Mouse (Mus musculus) gastrocnemius, adult 2 months (tissue): ENCODE measurements around the gene Clvs2. TPM values are rescaled to one million over a fixed set of nuclear protein-coding genes. Genes with fewer than 3 reads are reported as not detected.

Experiments
- DNase-seq: peaks from one replicate; pipeline ENCODE4 v3.0.0; 2022
- H3K27ac ChIP-seq: fragments of 200-600 bp; 2 replicates; pipeline ENCODE4 v1.8.1; 2022; ENCODE audit warnings: mild to moderate bottlenecking
- H3K4me3 ChIP-seq: fragments of 200-600 bp; 2 replicates; pipeline ENCODE4 v1.8.1; 2022; ENCODE audit warnings: mild to moderate bottlenecking, moderate library complexity
- CTCF ChIP-seq: fragments of 200-600 bp; IDR thresholded peaks from 2 replicates; pipeline ENCODE4 v1.8.1; 2022; ENCODE audit warnings: antibody characterized with exemption, mild to moderate bottlenecking, moderate library complexity
- intact Hi-C: fragments of 180-260 bp; cut with DNase I; formaldehyde crosslinking; loops from one replicate; pipeline ENCODE4 v1.15.1; 2025
- long read RNA-seq, 2 experiments: library from polyadenylated mRNA; stranded (forward); transcript quantifications; one replicate each; pipeline ENCODE4 v2.0.0; 2021
- total RNA-seq, 2 experiments: library from RNA; stranded (reverse); gene quantifications; 2 replicates each; pipeline ENCODE4 v1.2.3; 2021

Gene Clvs2
- not detected for total RNA-seq
- long read RNA-seq, experiment 1 = 0 reads
- long read RNA-seq, experiment 2 = 0 reads

- intact Hi-C loops = no loop called here
- DNase-seq = peak; percentile 27
- peak within 1 kb of the TSS; percentile 38 for H3K4me3 ChIP-seq
Measured at GRCm38 (mm10) chr10:33624131-33624879, at the start of gene Clvs2. Gene Clvs2 (minus strand): TSS chr10:33624769.

GRCm38 (mm10) chr10:33653142-33653541 lies 28.6 kb upstream of the Clvs2 start:
- H3K27ac ChIP-seq = no peak overlapping the region
- no peak overlapping the region for H3K4me3 ChIP-seq
- intact Hi-C loops = no loop called here
- peak; percentile 72 for TF ChIP-seq CTCF
- peak; percentile 44 for DNase-seq

More at GRCm38 (mm10) chr10:33624131-33624879, at the start of gene Clvs2:
- no peak within 1 kb of the TSS for H3K27ac ChIP-seq
- TF ChIP-seq CTCF = no peak

- intact Hi-C loops = no loop called here
- no peak overlapping the region for H3K27ac ChIP-seq
- no peak for TF ChIP-seq CTCF
- H3K4me3 ChIP-seq = no peak overlapping the region
- DNase-seq = no peak
Measured at GRCm38 (mm10) chr10:33623577-33623991, 985 bp downstream of the Clvs2 start.

- Histone ChIP-seq H3K27ac (no peak overlapping the region), H3K4me3 (no peak overlapping the region)
- intact Hi-C loops = no loop called here
- TF ChIP-seq CTCF = no peak
- no peak for DNase-seq
Measured at GRCm38 (mm10) chr10:33622700-33623099, 1.9 kb downstream of the Clvs2 start.

- Histone ChIP-seq H3K4me3 (no peak overlapping the region), H3K27ac (no peak overlapping the region)
- no peak for TF ChIP-seq CTCF
- intact Hi-C loops = no loop called here
- DNase-seq = no peak
Measured at GRCm38 (mm10) chr10:33616207-33616606, 8.4 kb downstream of the Clvs2 start.

- H3K4me3 ChIP-seq = no peak overlapping the region
- no peak for DNase-seq
- intact Hi-C loops = no loop called here
- H3K27ac ChIP-seq = no peak overlapping the region
- no peak for TF ChIP-seq CTCF
Measured at GRCm38 (mm10) chr10:33613197-33613596, 11.4 kb downstream of the Clvs2 start.

GRCm38 (mm10) chr10:33592732-33593131 lies 31.8 kb downstream of the Clvs2 start:
- intact Hi-C loops = no loop called here
- no peak overlapping the region for H3K4me3 ChIP-seq
- no peak for TF ChIP-seq CTCF
- no peak overlapping the region for H3K27ac ChIP-seq
- peak; percentile 15 for DNase-seq

- intact Hi-C loops = no loop called here
- DNase-seq = no peak
- no peak overlapping the region for H3K27ac ChIP-seq
Measured at GRCm38 (mm10) chr10:33588800-33589199, 35.8 kb downstream of the Clvs2 start.

GRCm38 (mm10) chr10:33587118-33587517 lies 37.5 kb downstream of the Clvs2 start:
- H3K27ac ChIP-seq = no peak overlapping the region
- no peak for DNase-seq
- no peak for TF ChIP-seq CTCF
- intact Hi-C loops = no loop called here
- H3K4me3 ChIP-seq = no peak overlapping the region

More at GRCm38 (mm10) chr10:33588800-33589199, 35.8 kb downstream of the Clvs2 start:
- no peak for TF ChIP-seq CTCF
- no peak overlapping the region for H3K4me3 ChIP-seq

- DNase-seq = no peak
- intact Hi-C loops = no loop called here
- no peak overlapping the region for H3K27ac ChIP-seq
- H3K4me3 ChIP-seq = no peak overlapping the region
- TF ChIP-seq CTCF = no peak
Measured at GRCm38 (mm10) chr10:33558081-33558480, 66.5 kb downstream of the Clvs2 start.

GRCm38 (mm10) chr10:33540331-33540730 lies 84.2 kb downstream of the Clvs2 start:
- TF ChIP-seq CTCF = no peak
- no peak overlapping the region for H3K4me3 ChIP-seq
- H3K27ac ChIP-seq = no peak overlapping the region
- DNase-seq = no peak
- intact Hi-C loops = no loop called here

Other genes with a start within 250 kb of the Clvs2 start
- gene Sult3a2, start 161.9 kb upstream of the Clvs2 start, total RNA-seq = not detected
- not detected for gene Sult3a1, start 233.0 kb upstream of the Clvs2 start, total RNA-seq